Mouse (Mus musculus) brain, embryonic 18.5 days (tissue): ENCODE results near the gene 1700003E16Rik.
A peak's percentile ranks its signal among the peaks of the same experiment; 100 is the strongest.
"Not testable (repeated sequence)": the region's sequence is repeated elsewhere in the genome, so short reads cannot be mapped to it uniquely, and the experiment has no call there.

Experiments used
- DNase-seq: peaks from one replicate; pipeline ENCODE4 v3.0.0-alpha.2; 2012; ENCODE audit warnings: low read depth, low spot score

1700003E16Rik gene

DNA sequence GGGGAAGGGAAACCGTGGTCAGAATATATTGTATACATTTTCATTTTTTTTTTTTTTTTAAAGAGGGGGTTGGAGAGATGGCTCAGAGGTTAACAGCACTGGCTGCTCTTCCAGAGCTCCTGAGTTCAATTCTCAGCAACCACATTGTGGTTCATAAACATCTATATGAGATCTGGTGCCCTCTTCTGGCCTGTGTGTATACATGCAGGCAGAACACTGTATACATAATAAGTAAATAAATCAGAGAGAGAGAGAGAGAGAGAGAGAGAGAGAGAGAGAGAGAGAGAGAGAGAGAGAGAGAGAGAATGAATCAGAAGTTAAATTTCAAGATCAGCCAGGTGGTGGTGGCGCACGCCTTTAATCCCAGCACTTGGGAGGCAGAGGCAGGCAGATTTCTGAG, 3.3 kb downstream of the 1700003E16Rik start:
- DNase-seq = not testable (repeated sequence)

- no peak for DNase-seq
Measured at GRCm38 (mm10) chr6:83161442-83161841, 5.2 kb downstream of the 1700003E16Rik start.

DNA sequence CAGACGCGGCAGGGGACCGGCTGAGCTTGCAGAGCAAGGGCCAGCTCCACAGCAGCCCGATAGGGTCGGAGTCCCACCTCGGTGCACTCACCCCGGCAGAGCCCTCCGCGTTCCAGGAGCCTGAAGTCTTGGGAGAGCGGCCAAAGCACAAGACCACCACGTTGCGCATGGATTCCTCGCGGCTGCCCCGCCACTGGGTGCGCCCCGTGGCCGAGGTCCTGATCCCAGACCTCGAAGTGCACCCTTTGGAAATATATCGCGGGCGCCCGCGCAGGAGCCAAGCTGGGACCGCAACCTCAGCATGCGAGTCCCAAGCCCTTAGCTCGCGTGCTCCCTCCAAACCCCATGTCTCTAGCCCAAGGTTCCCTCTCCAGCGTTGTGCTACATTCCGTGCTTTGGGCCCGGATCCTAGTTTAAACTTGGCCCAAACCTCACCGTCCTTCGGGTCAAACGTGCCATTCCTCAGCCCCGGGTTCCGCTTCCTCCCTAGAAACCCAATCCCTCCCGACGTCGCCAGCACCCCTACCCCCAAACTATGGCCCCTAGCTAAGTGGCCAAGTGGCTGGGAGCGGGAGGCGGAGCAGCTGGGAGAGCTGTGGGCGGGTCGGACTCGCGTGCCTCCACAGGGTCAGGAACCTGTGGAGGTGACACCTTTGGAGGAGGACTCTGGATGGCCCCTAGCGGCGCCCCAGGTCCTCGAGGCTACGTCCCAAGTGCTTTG, 5.9 kb downstream of the 1700003E16Rik start:
- no peak for DNase-seq

DNA sequence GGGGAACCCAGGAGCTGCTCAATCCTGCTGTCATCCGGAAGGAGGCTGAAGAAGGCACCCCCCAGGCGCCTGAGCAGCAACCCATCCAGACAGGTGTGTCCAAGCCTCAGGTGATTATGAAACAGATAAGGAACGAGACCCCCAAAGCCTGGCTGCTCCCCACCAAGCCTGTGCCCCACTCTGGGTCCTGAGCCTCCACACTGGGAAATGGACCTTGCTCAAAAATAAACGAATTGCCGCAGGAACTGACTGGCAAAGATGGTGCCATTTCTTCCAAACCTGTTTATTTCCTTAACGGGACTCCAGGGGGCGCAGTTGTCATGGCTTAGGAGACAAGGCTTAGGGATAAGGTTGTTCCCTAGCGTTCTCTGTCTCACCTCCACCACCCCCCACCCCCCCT, 6.5 kb downstream of the 1700003E16Rik start:
- no peak for DNase-seq

GRCm38 (mm10) chr6:83165026-83165606, 8.9 kb downstream of the 1700003E16Rik start:
- no peak for DNase-seq

DNA sequence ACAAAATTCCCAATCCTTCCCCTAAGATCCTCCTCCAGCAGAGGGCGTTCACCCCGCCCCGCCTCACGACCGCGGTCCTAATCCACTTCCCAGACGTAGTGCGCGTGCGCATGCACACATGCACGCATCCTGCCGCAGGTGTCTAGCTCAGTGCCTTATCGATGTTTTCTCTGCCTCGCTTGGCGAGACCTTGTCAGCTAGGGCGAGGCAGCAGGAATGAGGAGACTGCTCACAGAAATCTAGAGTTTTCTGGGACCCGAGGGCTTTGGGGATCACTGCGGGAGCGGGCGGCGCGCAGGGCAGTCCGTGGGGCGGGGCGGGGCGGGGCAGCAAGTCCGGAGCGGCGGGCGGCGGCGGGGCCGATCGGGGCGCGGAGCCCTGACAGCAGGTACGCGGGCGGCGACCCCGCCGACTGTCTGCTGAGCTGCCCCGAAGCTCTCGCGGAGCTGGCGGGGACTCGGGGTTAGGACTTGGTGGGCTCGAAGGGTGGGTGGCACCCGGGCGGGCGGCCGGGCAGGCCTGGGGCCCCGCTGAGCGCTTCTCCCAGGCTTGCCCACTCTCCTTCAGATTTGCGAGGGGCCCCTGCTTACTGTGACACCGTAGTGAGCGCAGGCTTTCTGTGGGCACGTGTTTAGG, 9.5 kb downstream of the 1700003E16Rik start, which contains the start of gene Dctn1:
Dctn1 (plus strand) TSS at position 314 of the 636 bp plus-strand sequence.
- DNase-seq = peak; percentile 86

- DNase-seq = no peak
Measured at GRCm38 (mm10) chr6:83166243-83166630, 10.0 kb downstream of the 1700003E16Rik start.

- DNase-seq = no peak
Measured at GRCm38 (mm10) chr6:83169872-83170271, 13.7 kb downstream of the 1700003E16Rik start.

DNA sequence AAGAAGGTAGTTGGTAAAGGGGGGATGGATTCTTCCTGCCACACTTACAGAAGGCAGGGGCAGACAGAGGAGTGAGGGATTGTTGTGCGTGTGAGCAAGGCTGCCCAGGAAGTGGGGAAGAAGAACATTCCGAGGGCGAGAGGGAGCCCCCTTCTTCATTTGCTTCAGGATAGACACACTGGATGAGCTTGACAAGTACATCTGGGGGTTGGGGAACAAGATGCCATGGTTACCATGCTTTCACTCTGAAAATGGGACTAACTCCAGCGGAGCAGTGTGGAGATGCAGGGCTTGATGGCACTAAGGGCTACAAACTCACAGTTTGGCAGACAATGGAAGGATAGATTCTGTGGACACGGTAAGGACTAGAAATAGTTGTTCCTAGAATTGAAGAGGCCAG, 14.9 kb downstream of the 1700003E16Rik start:
- DNase-seq = no peak

DNA sequence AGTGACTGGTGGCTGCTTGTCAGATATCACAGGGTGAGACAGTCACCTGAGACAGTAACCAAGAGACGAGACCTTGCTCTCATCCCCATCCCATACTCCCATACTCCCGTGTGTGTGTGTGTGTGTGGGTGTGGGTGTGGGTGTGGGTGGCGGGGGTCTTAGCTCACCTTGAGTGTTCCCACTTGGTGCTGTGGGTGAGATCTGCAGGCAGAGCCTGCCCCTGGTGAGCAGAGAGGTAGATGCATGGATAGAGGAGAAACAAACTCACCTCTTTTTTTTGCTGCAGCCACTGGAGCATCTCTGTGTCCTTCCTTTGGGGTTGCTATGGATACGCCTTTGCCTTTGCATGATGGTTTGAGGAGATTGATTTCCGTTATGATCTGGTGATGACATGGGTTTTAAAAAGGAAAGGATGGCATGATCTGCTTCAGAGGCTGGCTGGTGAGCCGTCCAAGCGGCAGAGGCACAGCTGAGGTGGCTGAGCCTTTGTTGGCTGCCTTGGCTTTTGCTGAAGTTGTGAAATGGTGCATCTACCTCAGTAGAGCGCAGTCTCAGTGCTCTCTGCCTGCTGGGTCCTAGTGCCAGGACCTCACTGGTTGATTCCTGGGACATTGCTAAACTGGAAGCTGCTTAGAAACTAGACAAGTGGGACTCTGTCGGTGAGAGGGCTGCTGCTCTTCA, 16.2 kb downstream of the 1700003E16Rik start:
- DNase-seq = no peak

GRCm38 (mm10) chr6:83175996-83176395, 19.8 kb downstream of the 1700003E16Rik start:
- no peak for DNase-seq

GRCm38 (mm10) chr6:83179390-83180117, 23.4 kb downstream of the 1700003E16Rik start:
- peak; percentile 26 for DNase-seq

DNA sequence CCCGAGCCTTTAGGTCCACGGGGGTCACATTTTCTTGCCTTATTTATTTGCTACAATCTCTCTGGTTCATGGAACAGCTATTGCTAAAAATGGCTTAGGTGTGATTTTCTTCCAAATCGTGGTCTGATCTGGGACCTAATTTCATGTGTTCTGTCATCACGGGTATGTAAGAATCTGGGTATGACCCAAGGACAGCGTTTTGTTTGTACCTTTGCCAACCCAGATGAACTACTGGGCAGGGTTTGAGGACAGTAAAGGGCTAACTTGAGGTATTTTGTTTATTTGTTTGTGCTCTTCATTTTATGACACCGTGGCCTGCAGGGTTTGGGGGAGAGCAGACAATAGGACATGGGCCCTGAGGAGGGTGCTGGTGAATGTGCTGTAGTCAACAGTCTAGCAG, 24.4 kb downstream of the 1700003E16Rik start:
- DNase-seq = no peak

- DNase-seq = no peak
Measured at GRCm38 (mm10) chr6:83184858-83185435, 28.7 kb downstream of the 1700003E16Rik start.

GRCm38 (mm10) chr6:83185895-83186861, 30.0 kb downstream of the 1700003E16Rik start:
- DNase-seq = peak; percentile 68

GRCm38 (mm10) chr6:83186946-83187345, 30.7 kb downstream of the 1700003E16Rik start:
- DNase-seq = no peak

GRCm38 (mm10) chr6:83193571-83193970, 37.4 kb downstream of the 1700003E16Rik start:
- no peak for DNase-seq

- DNase-seq = no peak
Measured at GRCm38 (mm10) chr6:83197345-83198004, 41.3 kb downstream of the 1700003E16Rik start.

DNA sequence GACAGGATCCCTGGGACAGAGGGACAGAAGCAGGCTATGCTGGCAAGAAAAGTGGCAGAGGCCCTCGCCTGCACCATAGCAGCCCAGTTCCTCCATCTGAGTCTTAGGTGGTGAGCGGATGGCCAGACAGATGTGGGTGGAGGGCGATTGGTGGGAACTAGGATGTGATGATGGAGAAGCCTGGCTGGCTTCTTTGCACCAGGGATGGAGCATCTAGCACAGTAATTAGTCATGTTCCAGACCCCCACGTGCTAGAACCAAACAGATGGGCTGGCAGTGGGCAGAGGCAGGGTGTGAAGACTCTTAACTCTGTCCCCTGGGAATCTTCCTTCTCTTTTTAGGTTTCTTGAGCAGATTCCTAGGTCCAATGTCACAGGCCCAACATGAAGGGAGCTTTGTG, 47.1 kb downstream of the 1700003E16Rik start:
- DNase-seq = no peak
